Mouse (Mus musculus): Measurements from ENCODE around the gene Cldn4. TPM values are rescaled to one million over a fixed set of nuclear protein-coding genes. Genes with fewer than 3 reads are reported as not detected.

The Cldn4 gene
- polyA plus RNA-seq, 1 experiment from 2014 or later = 7.5 TPM

GRCm38 (mm10) chr5:134915311-134915710 lies 31.4 kb downstream of the Cldn4 start, which contains the start of gene Cldn13:
Gene Cldn13 (minus strand): TSS chr5:134915526.
- no peaks in the 10 kb centered on the region for H3K36me3 ChIP-seq (ENCODE audit: control insufficient read depth, insufficient read depth, low read length)
- DNase-seq (ENCODE audit: low spot score) (no peak), ATAC-seq (ENCODE audit: insufficient read depth, low FRiP score, low TSS enrichment) (no peak)
- H3K27ac ChIP-seq (ENCODE audit: low read depth, low read length) = no peak within 1 kb of the TSS
- no peaks in the 10 kb centered on the region for H3K9me3 ChIP-seq (ENCODE audit: control insufficient read depth, low read length)
- 83% methylated on average over 8 of the region's 8 CpGs for WGBS
- no peaks in the 10 kb centered on the region for H3K4me1 ChIP-seq (ENCODE audit: control insufficient read depth, insufficient read depth, low read length)
- H3K4me3 ChIP-seq (ENCODE audit: low read depth, low read length) = no peak within 1 kb of the TSS
- H3K4me2 ChIP-seq (ENCODE audit: low read depth) = no peak within 1 kb of the TSS
- H3K27me3 ChIP-seq (ENCODE audit: control insufficient read depth, insufficient read depth, low read length) = no peaks in the 10 kb centered on the region
- H3K9ac ChIP-seq (ENCODE audit: low read length) = no peak within 1 kb of the TSS

GRCm38 (mm10) chr5:134914510-134914909 lies 32.2 kb downstream of the Cldn4 start:
- Histone ChIP-seq H3K27me3 (ENCODE audit: control insufficient read depth, insufficient read depth, low read length) (no peaks in the 10 kb centered on the region), H3K36me3 (ENCODE audit: control insufficient read depth, insufficient read depth, low read length) (no peaks in the 10 kb centered on the region), H3K9me3 (ENCODE audit: control insufficient read depth, low read length) (no peaks in the 10 kb centered on the region), H3K4me1 (ENCODE audit: control insufficient read depth, insufficient read depth, low read length) (no peaks in the 10 kb centered on the region), H3K9ac (ENCODE audit: low read length) (no peak overlapping the region), H3K27ac (ENCODE audit: low read depth, low read length) (no peak overlapping the region), H3K4me3 (ENCODE audit: low read depth, low read length) (no peak overlapping the region), H3K4me2 (ENCODE audit: low read depth) (no peak overlapping the region)
- ATAC-seq (ENCODE audit: insufficient read depth, low FRiP score, low TSS enrichment) (no peak), DNase-seq (ENCODE audit: low spot score) (no peak)
- WGBS = 82% methylated on average over 8 of the region's 8 CpGs

GRCm38 (mm10) chr5:134913753-134914152 lies 33.0 kb downstream of the Cldn4 start:
- no peak for DNase-seq (ENCODE audit: low spot score)

GRCm38 (mm10) chr5:134913352-134913751 lies 33.4 kb downstream of the Cldn4 start:
- Histone ChIP-seq H3K4me2 (ENCODE audit: low read depth) (no peak overlapping the region), H3K9ac (ENCODE audit: low read length) (no peak overlapping the region), H3K9me3 (ENCODE audit: control insufficient read depth, low read length) (no peaks in the 10 kb centered on the region), H3K27ac (ENCODE audit: low read depth, low read length) (no peak overlapping the region), H3K27me3 (ENCODE audit: control insufficient read depth, insufficient read depth, low read length) (no peaks in the 10 kb centered on the region), H3K36me3 (ENCODE audit: control insufficient read depth, insufficient read depth, low read length) (no peaks in the 10 kb centered on the region), H3K4me1 (ENCODE audit: control insufficient read depth, insufficient read depth, low read length) (no peaks in the 10 kb centered on the region), H3K4me3 (ENCODE audit: low read depth, low read length) (no peak overlapping the region)
- DNase-seq (ENCODE audit: low spot score) (no peak), ATAC-seq (ENCODE audit: insufficient read depth, low FRiP score, low TSS enrichment) (no peak)
- 82% methylated on average over 3 of the region's 3 CpGs for WGBS

More at GRCm38 (mm10) chr5:134913753-134914152, 33.0 kb downstream of the Cldn4 start:
- Histone ChIP-seq H3K27ac (ENCODE audit: low read depth, low read length) (no peak overlapping the region), H3K27me3 (ENCODE audit: control insufficient read depth, insufficient read depth, low read length) (no peaks in the 10 kb centered on the region), H3K36me3 (ENCODE audit: control insufficient read depth, insufficient read depth, low read length) (no peaks in the 10 kb centered on the region), H3K4me3 (ENCODE audit: low read depth, low read length) (no peak overlapping the region), H3K9ac (ENCODE audit: low read length) (no peak overlapping the region), H3K4me1 (ENCODE audit: control insufficient read depth, insufficient read depth, low read length) (no peaks in the 10 kb centered on the region), H3K9me3 (ENCODE audit: control insufficient read depth, low read length) (no peaks in the 10 kb centered on the region), H3K4me2 (ENCODE audit: low read depth) (no peak overlapping the region)
- 84% methylated on average over 4 of the region's 4 CpGs for WGBS
- no peak for ATAC-seq (ENCODE audit: insufficient read depth, low FRiP score, low TSS enrichment)

GRCm38 (mm10) chr5:134911901-134912300 lies 34.8 kb downstream of the Cldn4 start:
- H3K9me3 ChIP-seq (ENCODE audit: control insufficient read depth, low read length) = no peaks in the 10 kb centered on the region
- no peaks in the 10 kb centered on the region for H3K4me1 ChIP-seq (ENCODE audit: control insufficient read depth, insufficient read depth, low read length)
- H3K9ac ChIP-seq (ENCODE audit: low read length) = no peak overlapping the region
- H3K27ac ChIP-seq (ENCODE audit: low read depth, low read length) = no peak overlapping the region
- ATAC-seq (ENCODE audit: insufficient read depth, low FRiP score, low TSS enrichment) = no peak
- WGBS = 98% methylated on average over 2 of the region's 2 CpGs
- no peak overlapping the region for H3K4me2 ChIP-seq (ENCODE audit: low read depth)
- H3K36me3 ChIP-seq (ENCODE audit: control insufficient read depth, insufficient read depth, low read length) = no peaks in the 10 kb centered on the region
- no peaks in the 10 kb centered on the region for H3K27me3 ChIP-seq (ENCODE audit: control insufficient read depth, insufficient read depth, low read length)
- H3K4me3 ChIP-seq (ENCODE audit: low read depth, low read length) = no peak overlapping the region
- no peak for DNase-seq (ENCODE audit: low spot score)

GRCm38 (mm10) chr5:134907135-134907534 lies 39.6 kb downstream of the Cldn4 start:
- Histone ChIP-seq H3K9ac (ENCODE audit: low read length) (no peak overlapping the region), H3K9me3 (ENCODE audit: control insufficient read depth, low read length) (no peaks in the 10 kb centered on the region), H3K27me3 (ENCODE audit: control insufficient read depth, insufficient read depth, low read length) (no peaks in the 10 kb centered on the region), H3K4me2 (ENCODE audit: low read depth) (no peak overlapping the region), H3K4me3 (ENCODE audit: low read depth, low read length) (no peak overlapping the region), H3K36me3 (ENCODE audit: control insufficient read depth, insufficient read depth, low read length) (no peaks in the 10 kb centered on the region), H3K27ac (ENCODE audit: low read depth, low read length) (no peak overlapping the region), H3K4me1 (ENCODE audit: control insufficient read depth, insufficient read depth, low read length) (no peaks in the 10 kb centered on the region)
- peak; percentile 91 for DNase-seq (ENCODE audit: low spot score)
- WGBS = under 1% methylated on average over 13 of the region's 13 CpGs
- ATAC-seq (ENCODE audit: insufficient read depth, low FRiP score, low TSS enrichment) = peak; percentile 53

GRCm38 (mm10) chr5:134906633-134907032 lies 40.1 kb downstream of the Cldn4 start, which contains the start of gene Tmem270:
Gene Tmem270 (minus strand): TSS chr5:134906733.
- H3K36me3 ChIP-seq (ENCODE audit: control insufficient read depth, insufficient read depth, low read length) = no peaks in the 10 kb centered on the region
- 79% methylated on average over 6 of the region's 6 CpGs for WGBS
- no peaks in the 10 kb centered on the region for H3K27me3 ChIP-seq (ENCODE audit: control insufficient read depth, insufficient read depth, low read length)
- H3K9me3 ChIP-seq (ENCODE audit: control insufficient read depth, low read length) = no peaks in the 10 kb centered on the region
- no peak within 1 kb of the TSS for H3K9ac ChIP-seq (ENCODE audit: low read length)
- ATAC-seq (ENCODE audit: insufficient read depth, low FRiP score, low TSS enrichment) (no peak), DNase-seq (ENCODE audit: low spot score) (no peak)
- H3K4me2 ChIP-seq (ENCODE audit: low read depth) = no peak within 1 kb of the TSS
- H3K4me1 ChIP-seq (ENCODE audit: control insufficient read depth, insufficient read depth, low read length) = no peaks in the 10 kb centered on the region
- no peak within 1 kb of the TSS for H3K27ac ChIP-seq (ENCODE audit: low read depth, low read length)
- no peak within 1 kb of the TSS for H3K4me3 ChIP-seq (ENCODE audit: low read depth, low read length)

- H3K4me1 ChIP-seq (ENCODE audit: control insufficient read depth, insufficient read depth, low read length) = no peaks in the 10 kb centered on the region
- DNase-seq (ENCODE audit: low spot score) = no peak
- no peak for ATAC-seq (ENCODE audit: insufficient read depth, low FRiP score, low TSS enrichment)
- no peak overlapping the region for H3K27ac ChIP-seq (ENCODE audit: low read depth, low read length)
- no peaks in the 10 kb centered on the region for H3K36me3 ChIP-seq (ENCODE audit: control insufficient read depth, insufficient read depth, low read length)
- WGBS = 75% methylated on average over 8 of the region's 8 CpGs
- no peaks in the 10 kb centered on the region for H3K9me3 ChIP-seq (ENCODE audit: control insufficient read depth, low read length)
- H3K27me3 ChIP-seq (ENCODE audit: control insufficient read depth, insufficient read depth, low read length) = no peaks in the 10 kb centered on the region
- H3K4me3 ChIP-seq (ENCODE audit: low read depth, low read length) = no peak overlapping the region
- no peak overlapping the region for H3K9ac ChIP-seq (ENCODE audit: low read length)
- no peak overlapping the region for H3K4me2 ChIP-seq (ENCODE audit: low read depth)
Observed at GRCm38 (mm10) chr5:134901644-134902027, 45.1 kb downstream of the Cldn4 start.

GRCm38 (mm10) chr5:134901012-134901643 lies 45.6 kb downstream of the Cldn4 start:
- DNase-seq (ENCODE audit: low spot score) (peak; percentile 53), ATAC-seq (ENCODE audit: insufficient read depth, low FRiP score, low TSS enrichment) (no peak)
- Histone ChIP-seq H3K9ac (ENCODE audit: low read length) (no peak overlapping the region), H3K9me3 (ENCODE audit: control insufficient read depth, low read length) (no peaks in the 10 kb centered on the region), H3K4me1 (ENCODE audit: control insufficient read depth, insufficient read depth, low read length) (no peaks in the 10 kb centered on the region), H3K4me3 (ENCODE audit: low read depth, low read length) (no peak overlapping the region), H3K27ac (ENCODE audit: low read depth, low read length) (no peak overlapping the region), H3K36me3 (ENCODE audit: control insufficient read depth, insufficient read depth, low read length) (no peaks in the 10 kb centered on the region), H3K4me2 (ENCODE audit: low read depth) (no peak overlapping the region), H3K27me3 (ENCODE audit: control insufficient read depth, insufficient read depth, low read length) (no peaks in the 10 kb centered on the region)
- WGBS = 52% methylated on average over 12 of the region's 12 CpGs
